Mouse (Mus musculus) bone marrow macrophage, adult 2 months (primary cell): ENCODE data around the gene Rai14. TPM values are rescaled to one million over a fixed set of nuclear protein-coding genes. Genes with fewer than 3 reads are reported as not detected.

Experiments
- H3K27ac ChIP-seq: 2 replicates; pipeline ENCODE4 v1.5.1; 2012; ENCODE audit warnings: low read depth, low read length; ENCODE audit not compliant: insufficient read depth
- H3K4me1 ChIP-seq: 2 replicates; pipeline ENCODE4 v1.6.1; 2012; ENCODE audit warnings: low read length; ENCODE audit not compliant: control insufficient read depth, insufficient read depth
- H3K4me3 ChIP-seq: 2 replicates; pipeline ENCODE4 v1.5.1; 2012; ENCODE audit warnings: mild to moderate bottlenecking, low read length, moderate library complexity; ENCODE audit not compliant: insufficient read depth
- CTCF ChIP-seq: IDR thresholded peaks from 2 replicates; pipeline ENCODE4 v1.5.1; 2012; ENCODE audit warnings: low read depth, mild to moderate bottlenecking, low read length, moderate library complexity
- POLR2A ChIP-seq: IDR thresholded peaks from 2 replicates; pipeline ENCODE4 v1.6.1; 2012; ENCODE audit warnings: mild to moderate bottlenecking, low read depth, low read length, borderline replicate concordance
- polyA plus RNA-seq: library from polyadenylated mRNA; stranded (reverse); fragments of >200 nt; gene quantifications from 2 replicates; pipeline ENCODE4 v1.2.4, GENCODE M21; 2012; ENCODE audit not compliant: missing spikeins, insufficient read depth, insufficient read length

Gene Rai14
- polyA plus RNA-seq, 1 experiment: 4.4 TPM

DNA sequence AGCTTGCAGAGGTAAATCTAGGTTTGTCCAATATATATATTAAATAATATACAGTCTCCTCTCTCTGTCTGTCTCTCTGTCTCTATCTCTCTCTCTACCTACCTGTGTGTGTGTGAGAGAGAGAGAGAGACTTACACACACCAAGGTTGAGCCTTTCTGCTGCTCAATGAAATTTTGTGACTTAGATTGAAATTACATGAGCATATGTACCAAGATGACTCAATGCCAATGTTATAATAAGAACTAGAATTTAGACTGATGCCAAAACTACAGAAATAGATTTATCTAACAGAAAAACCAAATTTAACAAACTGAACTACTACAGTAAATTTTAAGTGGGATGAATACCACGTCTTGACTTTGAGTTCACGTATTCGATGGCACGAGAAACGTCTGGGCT, 33.9 kb downstream of the Rai14 start:
- no peak overlapping the region for H3K27ac ChIP-seq
- no peaks in the 10 kb centered on the region; the same call in 1 of the 2 replicates for H3K4me1 ChIP-seq
- no peak overlapping the region for H3K4me3 ChIP-seq
- TF ChIP-seq CTCF (no peak), POLR2A (no peak)

GRCm38 (mm10) chr15:10679571-10679970, 34.9 kb downstream of the Rai14 start:
- H3K27ac ChIP-seq: no peak overlapping the region

GRCm38 (mm10) chr15:10675801-10676200, 38.6 kb downstream of the Rai14 start:
- Histone ChIP-seq H3K4me3 (no peak overlapping the region), H3K4me1 (peaks cover 12% of the 10 kb centered on the region), H3K27ac (no peak overlapping the region)
- no peak for TF ChIP-seq POLR2A
- no peak for TF ChIP-seq CTCF

More at GRCm38 (mm10) chr15:10679571-10679970, 34.9 kb downstream of the Rai14 start:
- Histone ChIP-seq H3K4me1 (no peaks in the 10 kb centered on the region; the same call in 1 of the 2 replicates), H3K4me3 (no peak overlapping the region)
- TF ChIP-seq CTCF: no peak
- no peak for TF ChIP-seq POLR2A

- TF ChIP-seq CTCF (no peak), POLR2A (no peak)
- Histone ChIP-seq H3K27ac (0 out of 2 replicates have a peak overlapping the region, but pooled peaks have one; percentile 20), H3K4me1 (peaks cover 12% of the 10 kb centered on the region), H3K4me3 (peak overlapping the region; percentile 16)
These were observed 41.5 kb downstream of the Rai14 start for GRCm38 (mm10) chr15:10672880-10673279.

GRCm38 (mm10) chr15:10671868-10672267, 42.6 kb downstream of the Rai14 start:
- Histone ChIP-seq H3K4me3 (no peak overlapping the region), H3K27ac (no peak overlapping the region), H3K4me1 (peaks cover 17% of the 10 kb centered on the region)
- TF ChIP-seq POLR2A (no peak), CTCF (no peak)

DNA sequence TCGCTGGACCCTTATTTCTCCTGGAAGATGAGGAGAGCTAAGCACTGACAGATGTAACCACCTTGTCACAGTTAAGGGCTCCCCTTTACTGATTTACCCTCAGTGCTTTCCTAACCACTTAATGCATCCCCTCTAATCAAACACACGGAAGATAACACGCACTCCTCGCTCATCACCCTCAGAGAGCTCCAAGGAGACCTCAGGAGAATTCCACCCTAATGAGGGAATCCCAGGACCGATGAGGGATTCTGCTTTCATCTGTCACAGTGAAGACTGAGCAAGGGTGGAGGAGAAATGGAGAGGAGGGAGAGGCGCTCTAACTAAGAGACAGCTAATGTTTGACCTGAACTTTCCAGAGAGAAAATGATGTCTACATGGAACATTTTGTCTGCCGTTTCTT, 44.3 kb downstream of the Rai14 start:
- Histone ChIP-seq H3K27ac (no peak overlapping the region), H3K4me3 (no peak overlapping the region), H3K4me1 (peaks cover 17% of the 10 kb centered on the region)
- no peak for TF ChIP-seq CTCF
- no peak for TF ChIP-seq POLR2A

DNA sequence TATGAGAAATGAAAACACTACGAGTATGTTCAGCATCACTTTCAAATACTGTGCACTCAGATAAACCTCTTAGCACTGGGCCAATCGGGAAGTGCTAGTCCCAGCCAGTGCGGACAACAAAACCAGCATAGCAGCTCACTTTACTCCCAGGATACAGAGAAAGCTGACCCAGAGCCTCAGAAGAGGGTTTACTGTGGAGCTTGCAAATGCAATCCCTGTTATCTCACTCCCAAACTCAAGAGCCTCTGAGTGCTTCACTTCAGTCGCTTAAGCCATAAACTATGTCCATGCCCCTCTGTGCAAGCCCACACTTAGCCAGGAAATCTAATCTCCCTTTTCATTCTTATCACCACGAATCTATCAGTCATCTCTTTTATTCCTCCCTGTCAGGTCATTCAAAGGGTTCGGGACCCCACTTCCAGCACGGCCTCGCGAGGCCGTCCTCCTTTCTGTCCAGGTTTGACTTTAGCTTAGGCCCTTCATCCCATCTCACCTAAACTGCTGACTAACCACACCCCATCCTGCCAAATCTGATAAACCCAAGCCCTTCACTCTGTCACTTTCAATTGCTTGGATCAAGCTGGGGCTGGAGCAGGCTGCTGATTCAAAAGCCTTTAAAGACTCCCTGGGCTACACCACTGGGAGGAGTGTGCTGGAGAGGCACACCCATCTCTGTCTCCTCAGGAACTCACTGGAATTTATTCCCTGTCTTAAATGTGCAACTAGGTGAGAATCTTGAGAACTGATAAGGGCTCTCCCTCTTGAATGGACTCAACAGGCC, 46.1 kb downstream of the Rai14 start:
- Histone ChIP-seq H3K4me1 (peaks cover 11% of the 10 kb centered on the region), H3K27ac (no peak overlapping the region), H3K4me3 (no peak overlapping the region)
- TF ChIP-seq CTCF (no peak), POLR2A (no peak)

GRCm38 (mm10) chr15:10665816-10666215, 48.6 kb downstream of the Rai14 start:
- TF ChIP-seq POLR2A (no peak), CTCF (no peak)
- no peak overlapping the region for H3K4me3 ChIP-seq
- no peak overlapping the region for H3K27ac ChIP-seq
- H3K4me1 ChIP-seq: peaks cover 13% of the 10 kb centered on the region; the same call in 1 of the 2 replicates

GRCm38 (mm10) chr15:10664529-10664898, 49.9 kb downstream of the Rai14 start:
- Histone ChIP-seq H3K27ac (no peak overlapping the region), H3K4me1 (peaks cover 13% of the 10 kb centered on the region; the same call in 1 of the 2 replicates), H3K4me3 (no peak overlapping the region)
- TF ChIP-seq POLR2A: no peak
- TF ChIP-seq CTCF: no peak

DNA sequence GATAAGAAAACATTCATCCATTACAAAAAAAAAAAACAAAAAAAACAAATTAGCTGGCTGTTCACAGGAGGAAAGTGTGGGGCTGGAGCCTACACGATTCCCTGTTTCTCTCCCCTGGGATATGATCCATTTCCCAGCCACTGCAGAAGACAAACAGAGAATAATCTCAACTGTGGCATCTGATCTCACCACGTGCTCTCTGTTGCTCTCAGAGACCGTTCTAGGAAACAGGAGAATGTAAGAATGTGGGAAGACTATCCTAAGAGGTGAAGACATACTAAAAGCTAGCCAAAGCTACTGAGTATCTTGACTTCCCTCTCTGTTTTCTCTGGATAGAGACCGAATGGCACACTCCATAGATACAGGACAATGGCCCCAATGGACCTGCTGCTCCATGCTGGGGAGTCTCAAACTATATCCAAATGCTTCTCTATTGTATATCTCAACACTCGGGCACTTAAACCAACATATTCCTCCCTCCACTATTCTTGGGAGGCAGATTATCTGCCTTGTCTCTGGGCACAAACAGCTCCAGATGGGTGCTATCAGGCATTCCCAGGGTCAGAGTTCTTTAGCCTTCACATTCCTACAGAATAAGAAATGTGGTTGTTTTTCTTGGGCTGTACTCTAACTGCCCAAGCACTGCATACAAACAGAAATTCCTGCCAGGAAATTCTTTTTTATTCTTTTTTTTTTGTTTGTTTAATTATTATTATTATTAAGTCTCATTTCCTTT, 50.5 kb downstream of the Rai14 start:
- no peak for TF ChIP-seq POLR2A
- TF ChIP-seq CTCF: no peak
- no peak overlapping the region for H3K4me3 ChIP-seq
- peaks cover 13% of the 10 kb centered on the region; the same call in 1 of the 2 replicates for H3K4me1 ChIP-seq
- H3K27ac ChIP-seq: no peak overlapping the region

GRCm38 (mm10) chr15:10661961-10662606, 52.3 kb downstream of the Rai14 start:
- Histone ChIP-seq H3K4me1 (peaks cover 10% of the 10 kb centered on the region; the same call in 1 of the 2 replicates), H3K27ac (no peak overlapping the region), H3K4me3 (no peak overlapping the region)
- TF ChIP-seq POLR2A (no peak), CTCF (no peak)
